Comparison of ENCODE assay signal across 8 mouse cellular contexts in the genomic region with DNA sequence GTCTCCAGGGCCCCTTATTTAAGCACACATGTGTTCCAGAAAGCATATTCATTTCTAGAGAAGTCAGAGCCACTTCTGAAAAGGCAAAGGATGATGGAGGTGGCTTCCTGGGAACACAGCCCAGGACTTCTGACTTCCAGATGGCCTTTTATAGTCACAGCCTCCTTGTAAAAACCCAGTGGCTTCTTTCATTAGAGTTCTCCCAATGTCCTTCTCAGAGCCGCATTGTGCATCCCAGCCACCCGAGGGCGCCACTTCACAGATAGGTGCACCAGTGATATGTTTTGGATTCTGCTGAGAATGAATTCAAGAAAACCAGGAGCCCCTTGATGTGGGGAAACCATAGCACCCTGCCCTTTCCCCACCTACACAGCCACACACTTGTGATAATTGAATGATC.
DNase-seq lines count a peak whose midpoint lies in the region; ATAC-seq and TF ChIP-seq lines count a peak whose summit lies in the region.

No protein-coding gene starts in this region.

- no peak overlapping the region for H3K9ac ChIP-seq in forebrain, embryonic 16.5 days (replicated peaks; ENCODE audit: low read depth, low read length)
- no peak overlapping the region for H3K9ac ChIP-seq in midbrain, postnatal 0 days (replicated peaks; ENCODE audit: low read length, poor library complexity, severe bottlenecking)
- no peak overlapping the region for H3K9ac ChIP-seq in midbrain, embryonic 16.5 days (ENCODE audit: low read depth, low read length)
- H3K9ac ChIP-seq in lung, postnatal 0 days (replicated peaks; ENCODE audit: low read depth) = no peak overlapping the region

- H3K9me3 ChIP-seq in forebrain, embryonic 10.5 days = no peaks in the 10 kb centered on the region
- H3K9me3 ChIP-seq in forebrain, embryonic 16.5 days (ENCODE audit: control insufficient read depth, low read length) = no peaks in the 10 kb centered on the region
- no peaks in the 10 kb centered on the region for H3K9me3 ChIP-seq in midbrain, postnatal 0 days (ENCODE audit: low read length)
- H3K9me3 ChIP-seq in midbrain, embryonic 16.5 days (replicated peaks; ENCODE audit: control insufficient read depth, low read length, poor library complexity, severe bottlenecking) = no peaks in the 10 kb centered on the region
- H3K9me3 ChIP-seq in lung, postnatal 0 days (ENCODE audit: low read length) = no peaks in the 10 kb centered on the region

- peak; percentile 59 for TF ChIP-seq CTCF in midbrain, postnatal 0 days (IDR thresholded peaks at IDR 0.05)
- peak; percentile 51; the same call in 1 of the 2 replicates for TF ChIP-seq CTCF in cerebellum, adult 2 months (IDR thresholded peaks at IDR 0.05; ENCODE audit: borderline replicate concordance, insufficient read depth, low read depth, low read length)
- peak; percentile 67 for TF ChIP-seq CTCF in lung, postnatal 0 days (IDR thresholded peaks at IDR 0.05)

- intact Hi-C loops in gastrocnemius, postnatal 36 days (cut with DNase I) = no loop called here

- H3K4me3 ChIP-seq in forebrain, embryonic 10.5 days = no peak overlapping the region
- H3K4me3 ChIP-seq in forebrain, embryonic 16.5 days (replicated peaks; ENCODE audit: low read length) = no peak overlapping the region
- no peak overlapping the region for H3K4me3 ChIP-seq in midbrain, postnatal 0 days (ENCODE audit: low read depth, low read length)
- H3K4me3 ChIP-seq in midbrain, embryonic 16.5 days (ENCODE audit: low read depth, low read length) = no peak overlapping the region
- H3K4me3 ChIP-seq in cerebellum, adult 2 months (replicated peaks; ENCODE audit: insufficient read depth, low read depth, low read length) = no peak overlapping the region
- no peak overlapping the region for H3K4me3 ChIP-seq in lung, postnatal 0 days (ENCODE audit: low read depth, low read length)

- H3K27ac ChIP-seq in forebrain, embryonic 10.5 days = no peak overlapping the region
- no peak overlapping the region for H3K27ac ChIP-seq in forebrain, embryonic 16.5 days (ENCODE audit: low read length)
- no peak overlapping the region for H3K27ac ChIP-seq in midbrain, postnatal 0 days (ENCODE audit: low read depth, low read length)
- H3K27ac ChIP-seq in midbrain, embryonic 16.5 days (ENCODE audit: low read length) = no peak overlapping the region
- no peak overlapping the region for H3K27ac ChIP-seq in cerebellum, adult 2 months (ENCODE audit: insufficient read depth, low read length)
- H3K27ac ChIP-seq in lung, postnatal 0 days (ENCODE audit: low read length) = no peak overlapping the region

- peaks cover 98% of the 10 kb centered on the region for H3K27me3 ChIP-seq in forebrain, embryonic 10.5 days (ENCODE audit: poor library complexity, severe bottlenecking)
- H3K27me3 ChIP-seq in forebrain, embryonic 16.5 days (replicated peaks; ENCODE audit: control insufficient read depth, insufficient read depth, low read length) = no peaks in the 10 kb centered on the region
- no peaks in the 10 kb centered on the region for H3K27me3 ChIP-seq in midbrain, postnatal 0 days (ENCODE audit: insufficient read depth, low read length)
- H3K27me3 ChIP-seq in midbrain, embryonic 16.5 days (ENCODE audit: control insufficient read depth, insufficient read depth, low read depth, low read length) = no peaks in the 10 kb centered on the region
- H3K27me3 ChIP-seq in cerebellum, adult 2 months (ENCODE audit: control insufficient read depth, insufficient read depth, low read length) = no peaks in the 10 kb centered on the region
- H3K27me3 ChIP-seq in lung, postnatal 0 days (replicated peaks; ENCODE audit: insufficient read depth, low read length) = no peaks in the 10 kb centered on the region

- no peak overlapping the region for H3K4me2 ChIP-seq in forebrain, embryonic 16.5 days (ENCODE audit: low read length)
- H3K4me2 ChIP-seq in midbrain, postnatal 0 days (ENCODE audit: low read depth, low read length, poor library complexity, severe bottlenecking) = no peak overlapping the region
- H3K4me2 ChIP-seq in midbrain, embryonic 16.5 days (ENCODE audit: low read length) = no peak overlapping the region
- H3K4me2 ChIP-seq in lung, postnatal 0 days (replicated peaks; ENCODE audit: low read depth, low read length) = no peak overlapping the region

- ATAC-seq in forebrain, embryonic 16.5 days = no peak
- no peak for ATAC-seq in midbrain, postnatal 0 days (ENCODE audit: low FRiP score)
- ATAC-seq in midbrain, embryonic 16.5 days = no peak
- ATAC-seq in lung, postnatal 0 days = no peak

- TF ChIP-seq POLR2A in cerebellum, adult 2 months (IDR thresholded peaks at IDR 0.05; ENCODE audit: borderline replicate concordance, insufficient read depth, low read length) = no peak

- TF ChIP-seq EP300 in lung, postnatal 0 days (IDR thresholded peaks at IDR 0.05) = no peak

- H3K4me1 ChIP-seq in forebrain, embryonic 10.5 days = peaks cover 22% of the 10 kb centered on the region
- peaks cover 6% of the 10 kb centered on the region; the same call in 1 of the 2 replicates for H3K4me1 ChIP-seq in forebrain, embryonic 16.5 days (replicated peaks; ENCODE audit: control insufficient read depth, insufficient read depth, low read length)
- no peaks in the 10 kb centered on the region; the same call in 1 of the 2 replicates for H3K4me1 ChIP-seq in midbrain, postnatal 0 days (ENCODE audit: insufficient read depth, low read length)
- peaks cover 7% of the 10 kb centered on the region for H3K4me1 ChIP-seq in midbrain, embryonic 16.5 days (ENCODE audit: control insufficient read depth, insufficient read depth, low read length)
- H3K4me1 ChIP-seq in cerebellum, adult 2 months (ENCODE audit: control insufficient read depth, insufficient read depth, low read length) = peaks cover 8% of the 10 kb centered on the region
- H3K4me1 ChIP-seq in lung, postnatal 0 days (ENCODE audit: insufficient read depth, low read depth, low read length) = no peaks in the 10 kb centered on the region

- H3K36me3 ChIP-seq in forebrain, embryonic 10.5 days (replicated peaks) = no peaks in the 10 kb centered on the region; the same call in 1 of the 2 replicates
- no peaks in the 10 kb centered on the region for H3K36me3 ChIP-seq in forebrain, embryonic 16.5 days (ENCODE audit: control insufficient read depth, insufficient read depth)
- H3K36me3 ChIP-seq in midbrain, postnatal 0 days (ENCODE audit: insufficient read depth, low read length) = peaks cover 10% of the 10 kb centered on the region
- no peaks in the 10 kb centered on the region for H3K36me3 ChIP-seq in midbrain, embryonic 16.5 days (ENCODE audit: control insufficient read depth, insufficient read depth, low read length)
- H3K36me3 ChIP-seq in lung, postnatal 0 days (ENCODE audit: insufficient read depth, low read length) = no peaks in the 10 kb centered on the region

- DNase-seq in forebrain, embryonic 10.5 days (ENCODE audit: extremely low spot score, low spot score) = peak; percentile 46
- no peak for DNase-seq in midbrain, postnatal 0 days (ENCODE audit: low spot score)
- peak; percentile 48 to 59 for DNase-seq in cerebellum, adult 2 months
- peak; percentile 35 to 40 for DNase-seq in gastrocnemius, postnatal 36 days
- DNase-seq in lung, postnatal 0 days (ENCODE audit: low spot score) = peak; percentile 18
- no peak for DNase-seq in T-cell, adult 2 months (ENCODE audit: low spot score)

- WGBS in forebrain, embryonic 10.5 days = 24% methylated on average over 3 of the region's 3 CpGs
- 30% methylated on average over 3 of the region's 3 CpGs for WGBS in forebrain, embryonic 16.5 days
- WGBS in midbrain, postnatal 0 days = 34% methylated on average over 3 of the region's 3 CpGs
- 21% methylated on average over 3 of the region's 3 CpGs for WGBS in midbrain, embryonic 16.5 days
- WGBS in cerebellum, adult 2 months = 54% methylated on average over 3 of the region's 3 CpGs
- 36% methylated on average over 3 of the region's 3 CpGs for WGBS in lung, postnatal 0 days

Comparison
In these comparisons a context has a peak if more than half of its experiments do, and no peak if none do; other contexts are left out.
1. DNase-seq: peak in forebrain, embryonic 10.5 days (single experiment), cerebellum, adult 2 months (2 of 2), gastrocnemius, postnatal 36 days (2 of 2) and lung, postnatal 0 days (single experiment); none in midbrain, postnatal 0 days (single experiment) and T-cell, adult 2 months (single experiment).
2. Peak in every context shown above with its lines, with median percentiles within 50 percentile points of each other: CTCF ChIP-seq.